Mouse (Mus musculus) embryonic facial prominence, embryonic 13.5 days (tissue): ENCODE measurements at regions not wholly inside any gene's neighbourhood (a gene's known extent, or its start where the extent isn't known, plus 50 kb on each side); places are given as distances from the start of the nearest gene placed in this dataset.

Experiments
- ATAC-seq: fragments of 200-750 bp; cut with Nextera tagmentation; 2 replicates; pipeline ENCODE4 v1.8.0; 2017; ENCODE audit warnings: low read depth; ENCODE audit not compliant: insufficient number of reproducible peaks, insufficient read depth, low FRiP score, low TSS enrichment
- H3K27ac ChIP-seq: fragments of 300-500 bp; sonication (generic); 2 replicates; pipeline ENCODE4 v1.5.1; 2015; ENCODE audit warnings: moderate library complexity, mild to moderate bottlenecking, inconsistent platforms
- H3K27me3 ChIP-seq: fragments of 300-500 bp; sonication (generic); 2 replicates; pipeline ENCODE4 v1.6.1; 2015; ENCODE audit warnings: mild to moderate bottlenecking, inconsistent platforms
- H3K36me3 ChIP-seq: fragments of 300-500 bp; sonication (generic); 2 replicates; pipeline ENCODE4 v1.6.1; 2015; ENCODE audit warnings: mild to moderate bottlenecking, inconsistent platforms
- H3K4me1 ChIP-seq: fragments of 300-500 bp; sonication (generic); 2 replicates; pipeline ENCODE4 v1.6.1; 2015; ENCODE audit warnings: inconsistent platforms
- H3K4me2 ChIP-seq: fragments of 300-500 bp; sonication (generic); 2 replicates; pipeline ENCODE4 v1.6.1; 2015; ENCODE audit warnings: moderate library complexity, mild to moderate bottlenecking, inconsistent platforms
- H3K4me3 ChIP-seq: fragments of 300-500 bp; sonication (generic); 2 replicates; pipeline ENCODE4 v1.5.1; 2015; ENCODE audit warnings: mild to moderate bottlenecking, inconsistent platforms
- H3K9ac ChIP-seq: fragments of 300-500 bp; sonication (generic); 2 replicates; pipeline ENCODE4 v1.6.1; 2015; ENCODE audit warnings: mild to moderate bottlenecking, inconsistent platforms
- H3K9me3 ChIP-seq: fragments of 300-500 bp; sonication (generic); 2 replicates; pipeline ENCODE4 v1.6.1; 2016; ENCODE audit warnings: inconsistent platforms
- WGBS: fragments of 180-500 bp; shearing (Covaris S2); methylation state at CpG from one replicate; pipeline ENCODE4 v1.1.7; 2015; ENCODE audit warnings: mixed read lengths; 5-methylcytosine and 5-hydroxymethylcytosine counted together

DNA sequence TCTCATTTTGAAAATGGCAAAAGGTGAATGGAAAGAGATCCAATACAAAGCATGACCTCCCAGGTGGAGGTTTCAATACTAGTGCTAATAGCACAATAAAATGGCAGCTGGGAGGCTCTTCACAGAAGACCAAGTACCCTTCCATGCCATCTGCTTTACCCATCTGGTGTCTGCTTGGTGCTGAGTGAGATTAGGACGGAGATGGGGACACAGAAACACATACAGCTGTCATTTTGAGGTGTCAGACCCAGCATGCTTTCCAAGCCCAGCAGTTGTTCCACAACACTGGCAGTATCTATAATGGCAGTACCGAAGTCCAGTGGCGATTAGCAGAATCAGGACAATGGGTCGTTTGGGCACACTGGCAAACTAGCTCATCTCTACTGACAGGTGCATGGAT lies 118.9 kb upstream of the 1700064H15Rik start:
- Histone ChIP-seq H3K27me3 (no peaks in the 10 kb centered on the region), H3K27ac (no peak overlapping the region), H3K9ac (no peak overlapping the region), H3K9me3 (no peaks in the 10 kb centered on the region), H3K36me3 (no peaks in the 10 kb centered on the region), H3K4me1 (no peaks in the 10 kb centered on the region), H3K4me3 (no peak overlapping the region), H3K4me2 (no peak overlapping the region)
- ATAC-seq = no peak
- WGBS = 90% methylated on average over 4 of the region's 4 CpGs

DNA sequence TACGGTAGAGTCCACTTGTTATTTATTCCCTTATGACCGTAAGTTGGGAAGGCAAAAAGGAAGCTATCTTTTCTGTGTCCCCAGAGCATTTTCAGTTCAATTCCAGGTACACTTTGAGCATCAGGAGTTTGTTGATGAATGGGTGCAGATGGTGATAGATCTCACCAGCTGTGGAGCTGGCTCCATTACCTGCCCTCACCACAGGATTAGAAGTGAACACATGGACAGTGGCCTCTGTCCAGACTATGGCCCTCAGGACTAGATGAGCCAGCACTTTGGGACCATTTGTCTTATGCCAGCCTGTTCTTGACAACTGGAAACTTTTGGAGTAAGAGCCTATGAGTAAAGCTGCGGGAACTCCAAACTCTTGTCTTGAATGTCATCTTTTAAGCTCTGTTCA lies 123.5 kb upstream of the 1700064H15Rik start:
- Histone ChIP-seq H3K27me3 (no peaks in the 10 kb centered on the region), H3K9me3 (no peaks in the 10 kb centered on the region), H3K36me3 (no peaks in the 10 kb centered on the region), H3K4me3 (no peak overlapping the region), H3K4me2 (no peak overlapping the region), H3K4me1 (no peaks in the 10 kb centered on the region), H3K9ac (no peak overlapping the region), H3K27ac (no peak overlapping the region)
- ATAC-seq = no peak
- WGBS = 80% methylated on average over 3 of the region's 3 CpGs

DNA sequence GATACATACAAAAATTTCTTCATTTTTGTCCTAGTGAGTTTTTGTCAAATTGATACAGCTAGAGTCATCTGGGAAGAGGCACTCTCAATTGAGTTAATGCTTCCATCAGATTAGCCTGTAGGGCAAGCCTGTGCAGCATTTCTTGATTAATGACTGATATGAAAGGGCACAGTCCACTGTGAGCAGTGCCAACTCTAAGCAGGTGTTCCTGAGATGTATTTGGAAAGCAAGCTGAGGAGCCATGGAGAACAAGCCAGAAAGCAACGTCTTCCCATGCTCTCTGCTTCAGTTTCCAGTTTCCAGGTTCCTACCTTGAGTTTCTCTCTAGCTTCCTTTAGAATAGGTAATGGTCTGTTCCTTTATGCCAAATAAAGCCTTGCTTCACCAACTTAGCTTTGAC lies 125.5 kb upstream of the 1700064H15Rik start:
- H3K4me3 ChIP-seq = no peak overlapping the region
- no peak overlapping the region for H3K4me2 ChIP-seq
- 76% methylated on average over 1 of the region's 1 CpGs for WGBS
- no peak for ATAC-seq
- no peak overlapping the region for H3K9ac ChIP-seq
- no peaks in the 10 kb centered on the region for H3K9me3 ChIP-seq
- H3K27ac ChIP-seq = no peak overlapping the region
- H3K27me3 ChIP-seq = no peaks in the 10 kb centered on the region
- H3K36me3 ChIP-seq = no peaks in the 10 kb centered on the region
- H3K4me1 ChIP-seq = no peaks in the 10 kb centered on the region

DNA sequence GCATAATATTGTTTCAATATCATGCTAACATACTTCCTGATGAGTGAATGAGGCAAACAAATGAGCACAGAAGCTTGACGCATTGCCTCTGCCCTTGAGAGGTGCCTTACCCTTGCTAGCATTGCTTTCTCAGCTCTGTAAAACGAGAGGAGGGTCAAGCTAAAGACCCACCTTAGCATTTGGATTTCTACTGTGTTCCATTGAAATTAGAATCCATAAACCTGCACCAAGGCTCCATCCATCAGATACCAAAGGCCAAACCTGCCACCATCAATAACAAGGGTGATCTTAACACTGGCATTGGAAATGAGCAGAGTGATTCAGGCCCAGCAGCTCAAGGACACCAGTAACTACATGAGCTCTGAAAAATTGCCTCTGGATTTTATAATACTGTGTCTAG lies 126.2 kb upstream of the 1700064H15Rik start:
- 75% methylated on average over 2 of the region's 2 CpGs for WGBS
- no peak overlapping the region for H3K27ac ChIP-seq
- H3K9ac ChIP-seq = no peak overlapping the region
- H3K4me2 ChIP-seq = no peak overlapping the region
- ATAC-seq = no peak
- no peak overlapping the region for H3K4me3 ChIP-seq
- no peaks in the 10 kb centered on the region for H3K36me3 ChIP-seq
- no peaks in the 10 kb centered on the region for H3K9me3 ChIP-seq
- no peaks in the 10 kb centered on the region for H3K27me3 ChIP-seq
- H3K4me1 ChIP-seq = no peaks in the 10 kb centered on the region

DNA sequence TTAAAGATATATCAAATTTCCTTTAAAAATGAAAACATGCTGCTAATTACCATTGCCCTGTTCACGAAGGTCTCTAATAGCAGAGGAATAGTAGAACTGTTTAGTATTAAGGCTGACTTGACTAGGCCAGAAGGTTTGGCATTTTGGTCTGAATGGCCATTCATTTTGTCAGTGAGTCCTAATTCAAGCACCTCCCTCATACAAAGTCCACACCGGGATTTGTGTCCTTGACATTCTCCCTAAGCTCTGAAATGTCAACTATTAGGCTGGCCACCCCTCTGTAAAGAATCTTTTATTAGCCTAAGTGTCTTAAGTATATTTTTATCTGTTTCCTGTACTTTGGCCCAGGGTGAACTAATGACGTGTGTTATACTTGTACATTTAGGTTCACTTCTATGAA lies 126.7 kb upstream of the 1700064H15Rik start:
- Histone ChIP-seq H3K27ac (no peak overlapping the region), H3K4me2 (no peak overlapping the region), H3K4me3 (no peak overlapping the region), H3K9ac (no peak overlapping the region), H3K27me3 (no peaks in the 10 kb centered on the region), H3K36me3 (no peaks in the 10 kb centered on the region), H3K9me3 (no peaks in the 10 kb centered on the region), H3K4me1 (no peaks in the 10 kb centered on the region)
- ATAC-seq = no peak
- 78% methylated on average over 3 of the region's 3 CpGs for WGBS

DNA sequence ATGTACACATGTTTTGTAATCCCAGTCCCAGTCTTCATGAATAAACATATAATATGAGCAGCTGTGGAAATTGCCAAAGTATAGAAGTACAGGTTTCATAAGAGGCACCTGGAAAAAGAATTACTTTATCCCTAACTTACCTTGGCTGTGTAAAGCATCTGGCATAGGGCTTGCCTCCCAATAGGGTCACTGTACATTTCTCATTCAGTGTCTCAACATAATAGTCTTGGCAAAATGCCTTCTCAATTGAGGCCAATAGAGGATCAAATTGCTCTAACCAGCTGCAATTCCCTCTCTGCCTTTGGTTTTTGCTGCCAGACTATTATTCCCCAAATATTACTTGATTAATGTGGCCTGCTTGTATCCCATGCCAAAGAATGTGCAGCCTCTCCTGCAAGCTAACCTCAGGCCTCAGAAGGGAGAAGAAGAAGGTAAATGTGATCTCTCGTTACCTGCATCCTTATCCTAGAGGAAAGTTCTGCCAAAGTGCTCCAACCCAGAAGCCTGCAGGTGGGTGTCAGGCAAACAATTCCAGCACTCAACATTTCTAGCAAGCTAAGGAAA lies 158.2 kb upstream of the Cp start:
- Histone ChIP-seq H3K4me1 (no peaks in the 10 kb centered on the region), H3K36me3 (no peaks in the 10 kb centered on the region), H3K9me3 (no peaks in the 10 kb centered on the region), H3K9ac (no peak overlapping the region), H3K27ac (no peak overlapping the region), H3K27me3 (no peaks in the 10 kb centered on the region), H3K4me2 (no peak overlapping the region), H3K4me3 (no peak overlapping the region)
- 63% methylated on average over 1 of the region's 1 CpGs for WGBS
- ATAC-seq = no peak

DNA sequence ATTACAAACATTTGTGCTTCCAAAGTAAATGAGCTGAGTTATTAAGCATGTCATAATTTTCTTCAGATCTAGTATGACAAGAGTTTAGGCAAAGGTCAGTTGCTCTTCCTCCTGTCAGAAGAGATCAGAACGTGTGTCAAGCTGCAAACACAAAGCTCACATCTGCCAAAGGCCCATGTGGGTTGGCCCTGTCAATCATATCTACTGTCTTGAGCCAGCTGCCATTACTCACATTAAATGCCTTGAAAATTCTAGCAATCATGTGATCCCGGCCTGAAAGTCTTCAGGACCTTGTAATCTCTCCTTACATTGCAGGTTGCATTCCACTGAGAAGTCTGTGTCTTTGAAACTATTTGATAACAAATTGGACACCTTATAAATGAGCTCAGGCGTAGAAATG lies 146.8 kb upstream of the Cp start:
- Histone ChIP-seq H3K9ac (no peak overlapping the region), H3K36me3 (no peaks in the 10 kb centered on the region), H3K4me1 (no peaks in the 10 kb centered on the region), H3K27ac (no peak overlapping the region), H3K4me2 (no peak overlapping the region), H3K27me3 (no peaks in the 10 kb centered on the region), H3K4me3 (no peak overlapping the region), H3K9me3 (no peaks in the 10 kb centered on the region)
- 48% methylated on average over 3 of the region's 3 CpGs for WGBS
- ATAC-seq = no peak

DNA sequence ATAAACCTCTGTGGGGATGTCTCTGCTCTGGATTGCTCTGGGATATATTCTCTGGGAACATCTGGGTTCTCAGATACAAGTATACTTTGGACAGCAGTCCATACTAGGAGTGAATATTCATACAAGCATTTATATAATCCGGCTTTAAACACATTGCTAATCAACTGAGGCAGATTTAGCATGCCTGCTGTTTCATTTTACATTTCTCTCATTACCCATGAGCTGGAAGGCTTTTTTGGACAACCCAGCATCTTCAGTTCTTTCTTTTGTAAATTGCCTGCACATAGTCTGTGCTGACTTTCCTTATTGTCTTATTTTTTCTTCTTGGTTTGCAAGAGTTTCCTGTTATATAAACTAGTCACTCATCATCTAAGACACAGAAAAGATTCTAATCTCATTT lies 131.9 kb upstream of the Cp start:
- Histone ChIP-seq H3K4me2 (no peak overlapping the region), H3K4me1 (no peaks in the 10 kb centered on the region), H3K36me3 (no peaks in the 10 kb centered on the region), H3K9ac (no peak overlapping the region), H3K4me3 (no peak overlapping the region), H3K9me3 (no peaks in the 10 kb centered on the region), H3K27ac (no peak overlapping the region), H3K27me3 (no peaks in the 10 kb centered on the region)
- no peak for ATAC-seq
- 87% methylated on average over 1 of the region's 1 CpGs for WGBS

DNA sequence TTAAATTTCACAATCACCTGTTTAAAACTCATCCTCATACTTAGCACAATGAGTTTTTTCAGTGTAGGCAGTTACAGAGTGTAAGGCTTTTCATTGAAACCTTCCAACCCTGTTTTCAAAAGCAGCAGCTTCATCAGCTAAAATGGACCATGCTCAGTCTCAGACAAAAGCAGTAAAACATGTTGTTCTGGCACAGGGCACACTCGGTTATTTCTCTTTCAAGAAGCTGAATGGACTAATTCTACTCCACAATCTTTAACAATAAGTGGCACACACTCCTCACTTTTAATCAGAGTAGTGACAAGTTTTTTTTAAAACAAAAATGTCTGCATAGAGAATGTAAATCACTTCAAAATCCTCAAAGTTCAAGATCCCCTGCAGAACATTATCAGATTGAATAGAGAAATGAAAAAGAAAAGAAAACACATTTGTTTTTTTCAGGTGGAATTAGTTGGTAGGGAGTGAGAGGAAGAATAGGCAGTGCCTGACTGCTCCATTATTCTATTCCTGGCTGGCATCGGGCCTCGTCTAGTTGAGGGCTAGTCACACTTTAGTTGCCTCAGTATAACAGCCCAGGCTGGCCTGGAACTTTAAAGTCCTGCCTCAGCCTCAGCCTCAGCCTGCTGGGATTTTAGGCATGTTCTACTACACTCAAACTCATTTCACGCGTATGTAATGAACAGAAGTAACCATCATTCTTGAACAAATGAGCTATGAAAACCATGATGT lies 128.2 kb upstream of the Cp start:
- H3K4me2 ChIP-seq = no peak overlapping the region
- WGBS = 79% methylated on average over 5 of the region's 5 CpGs
- H3K9me3 ChIP-seq = no peaks in the 10 kb centered on the region
- no peaks in the 10 kb centered on the region for H3K4me1 ChIP-seq
- no peaks in the 10 kb centered on the region for H3K27me3 ChIP-seq
- no peaks in the 10 kb centered on the region for H3K36me3 ChIP-seq
- no peak overlapping the region for H3K27ac ChIP-seq
- H3K4me3 ChIP-seq = no peak overlapping the region
- no peak for ATAC-seq
- no peak overlapping the region for H3K9ac ChIP-seq

DNA sequence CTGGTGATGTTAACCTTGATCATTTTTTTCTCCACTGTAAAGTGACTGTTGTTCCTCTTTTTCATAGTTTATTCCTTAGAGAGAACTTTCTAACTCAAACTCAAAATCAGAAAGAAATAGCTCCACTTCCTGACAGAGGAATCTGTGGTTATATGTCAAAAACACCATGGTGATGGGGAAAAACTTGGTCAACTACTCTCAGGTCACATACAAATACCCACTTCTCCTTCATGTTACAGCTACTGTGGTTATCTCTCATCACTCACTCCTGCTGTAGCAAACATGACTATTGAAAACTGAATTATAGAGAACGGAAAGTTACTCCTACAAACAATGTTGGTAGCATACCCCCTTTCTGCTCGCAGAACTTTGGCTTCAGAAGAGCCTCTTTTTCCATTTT lies 127.1 kb upstream of the Cp start:
- Histone ChIP-seq H3K4me1 (no peaks in the 10 kb centered on the region), H3K4me2 (no peak overlapping the region), H3K27ac (no peak overlapping the region), H3K9me3 (no peaks in the 10 kb centered on the region), H3K36me3 (no peaks in the 10 kb centered on the region), H3K9ac (no peak overlapping the region), H3K27me3 (no peaks in the 10 kb centered on the region), H3K4me3 (no peak overlapping the region)
- no peak for ATAC-seq
- 89% methylated on average over 2 of the region's 2 CpGs for WGBS

DNA sequence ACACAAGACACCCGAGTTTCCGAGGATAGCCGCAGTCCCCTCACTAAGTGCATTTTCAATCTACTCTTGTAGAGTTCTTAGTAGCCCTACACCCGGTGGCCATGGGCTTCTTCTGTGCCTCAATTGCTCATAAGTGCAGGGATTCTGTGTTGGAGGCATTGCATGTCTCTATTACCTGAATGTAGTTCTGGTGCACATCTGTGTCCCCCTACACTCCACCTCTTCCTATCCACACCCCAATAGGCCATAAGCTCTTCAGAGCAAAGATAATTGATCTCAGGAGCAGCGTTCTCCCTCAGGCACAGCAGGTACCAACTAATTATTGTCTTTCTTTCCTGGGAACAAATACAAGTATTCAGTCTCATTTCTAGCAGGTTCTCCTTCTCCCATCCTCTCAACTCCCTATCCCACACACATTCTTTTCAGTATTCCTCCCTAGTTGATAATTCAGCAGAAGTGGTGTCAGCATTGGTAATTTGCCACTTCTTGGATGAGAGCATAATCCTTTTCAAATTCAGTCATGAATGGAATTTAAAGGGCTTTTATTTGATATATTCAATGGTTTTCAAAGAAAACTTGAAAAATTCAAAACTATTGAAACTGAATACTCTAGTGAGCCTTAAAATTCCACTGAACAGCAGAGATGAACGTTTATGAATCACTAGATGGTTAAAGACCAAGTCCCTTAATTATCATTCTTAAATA lies 108.7 kb upstream of the Cp start:
- WGBS = 75% methylated on average over 6 of the region's 6 CpGs
- Histone ChIP-seq H3K4me2 (no peak overlapping the region), H3K27ac (no peak overlapping the region), H3K4me1 (no peaks in the 10 kb centered on the region), H3K36me3 (no peaks in the 10 kb centered on the region), H3K9me3 (no peaks in the 10 kb centered on the region), H3K27me3 (no peaks in the 10 kb centered on the region), H3K4me3 (no peak overlapping the region), H3K9ac (no peak overlapping the region)
- ATAC-seq = no peak

DNA sequence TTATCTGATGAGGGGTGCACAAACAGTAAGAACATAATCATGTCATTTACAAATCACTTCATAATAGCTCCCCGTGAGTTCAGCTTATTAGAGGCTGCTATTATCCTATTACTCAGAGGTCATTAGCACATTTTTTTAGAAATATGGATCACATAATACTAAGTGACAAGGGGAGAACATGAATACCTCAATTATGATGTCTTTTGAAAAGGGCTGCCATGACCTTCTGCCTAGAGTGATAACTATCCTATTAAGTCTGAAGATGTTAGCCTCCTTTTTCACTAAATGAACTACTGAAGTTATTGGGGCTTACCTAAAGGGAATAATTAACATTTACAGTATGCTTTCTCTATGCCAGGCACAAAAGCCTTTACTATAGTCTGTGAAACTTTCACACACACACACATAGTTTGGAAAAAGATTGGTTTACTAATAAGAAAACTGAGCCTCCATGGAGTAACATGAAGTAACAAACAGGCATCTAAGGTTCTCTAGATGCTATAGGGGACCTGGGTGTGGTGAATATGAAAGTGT lies 108.1 kb upstream of the Cp start:
- 50% methylated on average over 1 of the region's 1 CpGs for WGBS
- no peak overlapping the region for H3K4me3 ChIP-seq
- H3K9ac ChIP-seq = no peak overlapping the region
- H3K9me3 ChIP-seq = no peaks in the 10 kb centered on the region
- H3K4me2 ChIP-seq = no peak overlapping the region
- no peaks in the 10 kb centered on the region for H3K36me3 ChIP-seq
- no peaks in the 10 kb centered on the region for H3K27me3 ChIP-seq
- H3K27ac ChIP-seq = no peak overlapping the region
- ATAC-seq = no peak
- H3K4me1 ChIP-seq = no peaks in the 10 kb centered on the region
